Mouse (Mus musculus): Measurements from ENCODE around the gene St6gal1. TPM values are rescaled to one million over a fixed set of nuclear protein-coding genes. Genes with fewer than 3 reads are reported as not detected.

St6gal1 gene
- polyA plus RNA-seq, 1 experiment from 2014 or later, result 24.6 TPM

DNA sequence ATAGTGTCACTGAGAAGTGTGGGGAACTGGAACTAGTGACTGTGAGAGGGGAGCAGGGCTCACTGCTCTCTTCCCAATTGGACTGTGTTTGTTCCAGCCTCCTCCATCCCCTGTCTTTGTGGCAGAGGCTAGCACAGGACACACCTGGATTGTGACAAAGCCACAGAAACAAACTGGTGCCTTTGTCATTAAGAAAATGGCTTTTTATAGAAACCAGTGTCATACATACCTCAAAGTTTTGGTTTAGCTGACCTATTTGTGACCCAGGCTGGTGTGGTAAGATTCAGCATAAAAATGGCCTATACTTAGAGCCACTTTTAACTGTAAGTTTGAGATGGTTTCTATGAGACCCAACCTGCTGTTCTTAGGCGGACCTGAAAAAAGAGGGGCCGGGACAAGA is 116.7 kb downstream of the St6gal1 start:
- H3K9me3 ChIP-seq, result no peaks in the 10 kb centered on the region
- no peak overlapping the region for H3K4me3 ChIP-seq
- H3K4me1 ChIP-seq (replicated peaks), result no peaks in the 10 kb centered on the region
- ATAC-seq (ENCODE audit: low FRiP score, low read depth), result no peak
- no peaks in the 10 kb centered on the region for H3K27me3 ChIP-seq
- H3K27ac ChIP-seq (replicated peaks), result no peak overlapping the region
- H3K36me3 ChIP-seq, result 0 out of 2 replicates have a peak, but pooled peaks cover 5% of the 10 kb centered on the region
- 97% methylated on average over 2 of the region's 2 CpGs for WGBS
- H3K4me2 ChIP-seq, result no peak overlapping the region
- H3K9ac ChIP-seq, result no peak overlapping the region

GRCm38 (mm10) chr16:23350802-23351201 is 126.3 kb downstream of the St6gal1 start:
- no peak for ATAC-seq (ENCODE audit: low FRiP score, low read depth)

DNA sequence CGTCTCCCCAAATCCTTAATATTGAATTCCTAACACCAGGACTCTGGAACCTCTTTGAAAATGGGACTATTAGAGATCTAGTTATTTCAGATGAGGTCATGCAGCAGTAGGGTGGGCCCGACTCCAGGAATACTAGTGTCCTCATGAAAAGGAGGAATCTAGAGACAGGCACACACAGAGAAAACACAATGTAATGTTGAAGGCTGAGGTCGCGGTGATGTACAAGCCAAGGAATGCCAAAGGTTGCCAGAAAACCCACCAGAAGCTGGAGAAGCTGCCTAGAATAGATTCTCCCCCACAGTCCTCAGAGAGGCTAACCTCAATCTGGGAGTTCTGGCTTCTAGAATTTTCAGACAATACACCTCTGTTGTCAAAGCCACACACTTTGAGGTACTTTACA is 136.5 kb downstream of the St6gal1 start:
- no peak overlapping the region for H3K9ac ChIP-seq
- no peak overlapping the region for H3K4me3 ChIP-seq
- H3K4me1 ChIP-seq (replicated peaks), result no peaks in the 10 kb centered on the region
- ATAC-seq (ENCODE audit: low FRiP score, low read depth), result no peak
- H3K36me3 ChIP-seq, result peaks cover 6% of the 10 kb centered on the region
- H3K27me3 ChIP-seq, result no peaks in the 10 kb centered on the region
- H3K27ac ChIP-seq (replicated peaks), result no peak overlapping the region
- WGBS, result 89% methylated on average over 4 of the region's 4 CpGs
- no peaks in the 10 kb centered on the region for H3K9me3 ChIP-seq
- no peak overlapping the region for H3K4me2 ChIP-seq

More at GRCm38 (mm10) chr16:23350802-23351201, 126.3 kb downstream of the St6gal1 start:
- 21% methylated on average over 2 of the region's 2 CpGs for WGBS
- Histone ChIP-seq H3K9ac (no peak overlapping the region), H3K4me1 (replicated peaks) (0 out of 2 replicates have a peak, but pooled peaks cover 4% of the 10 kb centered on the region), H3K4me3 (no peak overlapping the region), H3K9me3 (no peaks in the 10 kb centered on the region), H3K27me3 (no peaks in the 10 kb centered on the region), H3K27ac (replicated peaks) (no peak overlapping the region), H3K4me2 (no peak overlapping the region), H3K36me3 (peaks cover 7% of the 10 kb centered on the region; the same call in 1 of the 2 replicates)

- no peak for ATAC-seq (ENCODE audit: low FRiP score, low read depth)
- WGBS, result 79% methylated on average over 3 of the region's 3 CpGs
- Histone ChIP-seq H3K4me2 (no peak overlapping the region), H3K27ac (replicated peaks) (no peak overlapping the region), H3K4me1 (replicated peaks) (no peaks in the 10 kb centered on the region), H3K36me3 (peaks cover under 1% of the 10 kb centered on the region; the same call in 1 of the 2 replicates), H3K9me3 (no peaks in the 10 kb centered on the region), H3K4me3 (no peak overlapping the region), H3K27me3 (no peaks in the 10 kb centered on the region), H3K9ac (no peak overlapping the region)
Measured at GRCm38 (mm10) chr16:23361434-23361970, 137.0 kb downstream of the St6gal1 start.

- no peaks in the 10 kb centered on the region for H3K27me3 ChIP-seq
- H3K9me3 ChIP-seq, result no peaks in the 10 kb centered on the region
- peak; percentile 66 for ATAC-seq (ENCODE audit: low FRiP score, low read depth)
- no peak overlapping the region for H3K4me3 ChIP-seq
- no peaks in the 10 kb centered on the region for H3K4me1 ChIP-seq (replicated peaks)
- 64% methylated on average over 2 of the region's 2 CpGs for WGBS
- no peak overlapping the region for H3K4me2 ChIP-seq
- no peaks in the 10 kb centered on the region for H3K36me3 ChIP-seq
- no peak overlapping the region for H3K27ac ChIP-seq (replicated peaks)
- H3K9ac ChIP-seq, result no peak overlapping the region
Measured at GRCm38 (mm10) chr16:23364328-23364990, 139.9 kb downstream of the St6gal1 start.

DNA sequence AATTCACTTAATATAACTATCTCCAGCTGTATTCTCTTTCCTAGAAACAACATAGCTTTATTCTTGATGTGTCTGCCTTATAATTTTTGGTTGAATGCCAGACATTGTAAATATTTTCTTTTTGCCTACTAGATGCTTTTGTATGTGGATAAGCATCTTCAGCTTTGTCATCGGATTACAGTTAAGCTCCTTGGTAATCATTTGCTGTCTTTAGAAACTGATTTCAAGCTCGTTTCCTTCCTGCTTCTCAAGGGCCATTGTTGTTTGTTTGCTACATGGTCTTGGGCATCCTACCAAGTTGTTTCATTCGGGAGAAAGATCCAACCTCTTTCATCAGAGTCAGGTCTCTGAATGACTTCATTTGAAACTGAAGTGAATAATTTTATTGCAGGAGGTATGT is 144.6 kb downstream of the St6gal1 start:
- H3K9me3 ChIP-seq, result 0 out of 2 replicates have a peak, but pooled peaks cover 4% of the 10 kb centered on the region
- no peaks in the 10 kb centered on the region for H3K4me1 ChIP-seq (replicated peaks)
- no peaks in the 10 kb centered on the region for H3K36me3 ChIP-seq
- H3K27me3 ChIP-seq, result no peaks in the 10 kb centered on the region
- 68% methylated on average over 3 of the region's 3 CpGs for WGBS
- ATAC-seq (ENCODE audit: low FRiP score, low read depth), result no peak
- H3K9ac ChIP-seq, result no peak overlapping the region
- no peak overlapping the region for H3K27ac ChIP-seq (replicated peaks)
- H3K4me3 ChIP-seq, result no peak overlapping the region
- no peak overlapping the region for H3K4me2 ChIP-seq

GRCm38 (mm10) chr16:23370724-23371123 is 146.2 kb downstream of the St6gal1 start:
- ATAC-seq (ENCODE audit: low FRiP score, low read depth), result no peak
- Histone ChIP-seq H3K27ac (replicated peaks) (no peak overlapping the region), H3K27me3 (no peaks in the 10 kb centered on the region), H3K9ac (no peak overlapping the region), H3K36me3 (no peaks in the 10 kb centered on the region), H3K4me1 (replicated peaks) (no peaks in the 10 kb centered on the region), H3K4me2 (no peak overlapping the region), H3K4me3 (no peak overlapping the region), H3K9me3 (0 out of 2 replicates have a peak, but pooled peaks cover 4% of the 10 kb centered on the region)
- WGBS, result 91% methylated on average over 7 of the region's 7 CpGs

GRCm38 (mm10) chr16:23372340-23372739 is 147.8 kb downstream of the St6gal1 start:
- Histone ChIP-seq H3K4me2 (no peak overlapping the region), H3K27me3 (no peaks in the 10 kb centered on the region), H3K4me3 (no peak overlapping the region), H3K36me3 (no peaks in the 10 kb centered on the region), H3K9ac (no peak overlapping the region), H3K4me1 (replicated peaks) (no peaks in the 10 kb centered on the region), H3K9me3 (0 out of 2 replicates have a peak, but pooled peaks cover 4% of the 10 kb centered on the region), H3K27ac (replicated peaks) (no peak overlapping the region)
- ATAC-seq (ENCODE audit: low FRiP score, low read depth), result no peak
- WGBS, result 76% methylated on average over 2 of the region's 2 CpGs

DNA sequence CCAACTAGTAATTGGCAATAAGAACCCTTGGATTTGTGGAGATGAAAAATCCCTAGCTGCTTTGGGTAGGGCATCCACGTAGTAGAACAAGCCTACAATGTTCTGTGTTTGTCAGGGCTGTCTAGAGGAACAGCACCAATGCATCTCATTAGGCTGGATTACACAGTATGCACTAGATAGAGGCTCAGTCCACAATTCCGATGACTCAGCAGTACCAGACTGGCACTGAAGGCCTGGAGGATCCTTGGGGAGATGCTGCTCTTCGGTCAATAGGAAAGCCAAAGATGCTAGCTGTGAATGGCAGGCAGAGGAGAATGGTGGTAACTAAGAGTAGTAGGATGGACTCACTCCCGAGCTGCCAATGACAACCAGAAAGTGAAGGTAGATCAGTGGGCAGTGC is 149.5 kb downstream of the St6gal1 start:
- no peaks in the 10 kb centered on the region for H3K4me1 ChIP-seq (replicated peaks)
- no peak for ATAC-seq (ENCODE audit: low FRiP score, low read depth)
- H3K9me3 ChIP-seq, result 0 out of 2 replicates have a peak, but pooled peaks cover 4% of the 10 kb centered on the region
- no peaks in the 10 kb centered on the region for H3K27me3 ChIP-seq
- no peaks in the 10 kb centered on the region for H3K36me3 ChIP-seq
- H3K4me3 ChIP-seq, result no peak overlapping the region
- H3K9ac ChIP-seq, result no peak overlapping the region
- no peak overlapping the region for H3K27ac ChIP-seq (replicated peaks)
- WGBS, result 90% methylated on average over 4 of the region's 4 CpGs
- no peak overlapping the region for H3K4me2 ChIP-seq

GRCm38 (mm10) chr16:23374938-23375337 is 150.4 kb downstream of the St6gal1 start:
- Histone ChIP-seq H3K4me2 (no peak overlapping the region), H3K9me3 (0 out of 2 replicates have a peak, but pooled peaks cover 4% of the 10 kb centered on the region), H3K4me1 (replicated peaks) (no peaks in the 10 kb centered on the region), H3K27ac (replicated peaks) (no peak overlapping the region), H3K36me3 (no peaks in the 10 kb centered on the region), H3K9ac (no peak overlapping the region), H3K27me3 (no peaks in the 10 kb centered on the region), H3K4me3 (no peak overlapping the region)
- ATAC-seq (ENCODE audit: low FRiP score, low read depth), result no peak
- 80% methylated on average over 5 of the region's 5 CpGs for WGBS

GRCm38 (mm10) chr16:23376189-23376588 is 151.6 kb downstream of the St6gal1 start:
- H3K27ac ChIP-seq (replicated peaks), result no peak overlapping the region
- no peaks in the 10 kb centered on the region for H3K4me1 ChIP-seq (replicated peaks)
- no peak overlapping the region for H3K4me2 ChIP-seq
- 66% methylated on average over 10 of the region's 10 CpGs for WGBS
- 0 out of 2 replicates have a peak, but pooled peaks cover 4% of the 10 kb centered on the region for H3K9me3 ChIP-seq
- no peaks in the 10 kb centered on the region for H3K36me3 ChIP-seq
- ATAC-seq (ENCODE audit: low FRiP score, low read depth), result no peak
- no peak overlapping the region for H3K4me3 ChIP-seq
- no peak overlapping the region for H3K9ac ChIP-seq
- no peaks in the 10 kb centered on the region for H3K27me3 ChIP-seq

DNA sequence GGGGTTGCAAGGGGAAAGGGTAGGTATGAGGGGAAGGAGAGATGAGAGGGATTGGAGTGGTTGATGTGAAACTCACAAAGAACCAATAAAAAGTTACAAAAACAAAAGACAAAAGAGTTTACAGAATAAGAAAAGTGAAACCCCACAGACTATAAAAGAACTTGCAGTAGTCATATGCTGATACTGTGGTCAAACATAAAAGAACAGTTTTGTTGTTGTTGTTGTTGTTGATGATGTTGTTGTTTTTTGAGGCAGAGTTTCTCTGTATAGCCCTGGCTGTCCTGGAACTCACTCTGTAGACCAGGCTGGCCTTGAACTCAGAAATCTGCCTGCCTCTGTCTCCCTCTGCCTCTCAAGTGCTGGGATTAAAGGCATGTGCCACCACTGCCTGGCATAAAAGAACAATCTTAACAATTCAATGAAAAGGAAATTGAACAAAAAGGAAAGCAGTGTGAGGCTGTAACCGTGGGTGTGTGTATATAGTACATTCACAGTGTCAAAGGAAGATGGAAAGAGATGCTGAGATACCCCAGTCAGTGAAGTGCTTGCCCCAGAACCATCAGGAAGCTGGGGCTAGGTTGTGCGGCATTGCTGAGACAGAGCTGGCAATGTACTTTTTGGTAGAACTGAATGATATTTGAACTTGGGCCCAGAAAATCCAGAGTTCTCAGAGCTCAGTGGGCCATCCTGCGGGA is 155.1 kb downstream of the St6gal1 start:
- Histone ChIP-seq H3K9me3 (no peaks in the 10 kb centered on the region), H3K36me3 (no peaks in the 10 kb centered on the region), H3K4me3 (no peak overlapping the region), H3K9ac (no peak overlapping the region), H3K27ac (replicated peaks) (no peak overlapping the region), H3K4me1 (replicated peaks) (no peaks in the 10 kb centered on the region), H3K4me2 (no peak overlapping the region), H3K27me3 (no peaks in the 10 kb centered on the region)
- WGBS, result 74% methylated on average over 3 of the region's 3 CpGs
- ATAC-seq (ENCODE audit: low FRiP score, low read depth), result no peak
